Mouse (Mus musculus) gastrocnemius, postnatal 36 days (tissue): ENCODE data around the gene Btbd35f14. TPM values are rescaled to one million over a fixed set of nuclear protein-coding genes. Genes with fewer than 3 reads are reported as not detected.
"Not testable (repeated sequence)": the region's sequence is repeated elsewhere in the genome, so short reads cannot be mapped to it uniquely, and the experiment has no call there.

Experiments
- DNase-seq, 2 experiments: peaks; one replicate each; pipeline ENCODE4 v3.0.0; 2022
- intact Hi-C: fragments of 180-260 bp; cut with DNase I; formaldehyde crosslinking; loops from one replicate; pipeline ENCODE4 v1.15.1; 2025
- long read RNA-seq, 2 experiments: library from polyadenylated mRNA; stranded (forward); transcript quantifications; one replicate each; pipeline ENCODE4 v2.0.0; 2021
- total RNA-seq, 2 experiments: library from RNA; stranded (reverse); gene quantifications; 2 replicates each; pipeline ENCODE4 v1.2.3; 2021

The Btbd35f14 gene
- not detected for total RNA-seq
- long read RNA-seq, experiment 1: 0 reads
- long read RNA-seq, experiment 2: 0 reads

- DNase-seq, intact Hi-C loops: not testable (repeated sequence)
Measured at GRCm38 (mm10) chrX:33702249-33702648, at the start of gene Btbd35f14. TSS of gene Btbd35f14 (minus strand) at chrX:33702349.

GRCm38 (mm10) chrX:33656872-33657271, 45.3 kb downstream of the Btbd35f14 start, which contains the start of gene Btbd35f13:
TSS of gene Btbd35f13 (plus strand) at chrX:33657172.
- intact Hi-C loops, DNase-seq: not testable (repeated sequence)

Other genes starting within 250 kb of the Btbd35f14 start
- not detected for gene Btbd35f15, start 125.0 kb downstream of the Btbd35f14 start, total RNA-seq
- gene Btbd35f13, start 45.2 kb downstream of the Btbd35f14 start, total RNA-seq: not detected